Mouse (Mus musculus) hindbrain, embryonic 11.5 days (tissue): ENCODE results near the gene Mcoln2. TPM values are rescaled to one million over a fixed set of nuclear protein-coding genes. Genes with fewer than 3 reads are reported as not detected.

ENCODE experiments used
- ATAC-seq: fragments of 200-750 bp; cut with Nextera tagmentation; 2 replicates; pipeline ENCODE4 v1.8.0; 2017; ENCODE audit warnings: mild to moderate bottlenecking, moderate TSS enrichment, moderate library complexity; ENCODE audit not compliant: low FRiP score
- DNase-seq: peaks from one replicate; pipeline ENCODE4 v3.0.0-alpha.2; 2015; ENCODE audit warnings: low spot score
- H3K27ac ChIP-seq: fragments of 300-500 bp; sonication (generic); 2 replicates; pipeline ENCODE4 v1.5.1; 2014; ENCODE audit warnings: mild to moderate bottlenecking, low read depth, low read length
- H3K27me3 ChIP-seq: fragments of 300-500 bp; sonication (generic); 2 replicates; pipeline ENCODE4 v1.6.1; 2014; ENCODE audit warnings: mild to moderate bottlenecking, low read length, moderate library complexity, mixed read lengths; ENCODE audit not compliant: control insufficient read depth, insufficient read depth
- H3K36me3 ChIP-seq: fragments of 300-500 bp; sonication (generic); 2 replicates; pipeline ENCODE4 v1.6.1; 2014; ENCODE audit warnings: mild to moderate bottlenecking, low read length, moderate library complexity, mixed read lengths; ENCODE audit not compliant: control insufficient read depth, insufficient read depth
- H3K4me1 ChIP-seq: fragments of 300-500 bp; sonication (generic); replicated peaks from 2 replicates; pipeline ENCODE4 v1.6.1; 2014; ENCODE audit warnings: low read length, mixed read lengths; ENCODE audit not compliant: control insufficient read depth, insufficient read depth
- H3K4me2 ChIP-seq: fragments of 300-500 bp; sonication (generic); replicated peaks from 2 replicates; pipeline ENCODE4 v1.6.1; 2014; ENCODE audit warnings: mild to moderate bottlenecking, low read depth, low read length
- H3K4me3 ChIP-seq: fragments of 300-500 bp; sonication (generic); 2 replicates; pipeline ENCODE4 v1.5.1; 2014; ENCODE audit warnings: low read depth, low read length
- H3K9ac ChIP-seq: fragments of 300-500 bp; sonication (generic); 2 replicates; pipeline ENCODE4 v1.6.1; 2014; ENCODE audit warnings: low read depth, low read length
- H3K9me3 ChIP-seq: fragments of 300-500 bp; sonication (generic); 2 replicates; pipeline ENCODE4 v1.6.1; 2016; ENCODE audit warnings: low read length; ENCODE audit not compliant: control insufficient read depth
- WGBS: fragments of 180-500 bp; shearing (Covaris S2); extraction: QIAGEN DNeasy Blood & Tissue Kit; methylation state at CpG from one replicate; pipeline ENCODE4 v1.1.7; 2014; 5-methylcytosine and 5-hydroxymethylcytosine counted together
- polyA plus RNA-seq: library from polyadenylated mRNA; unstranded; fragments of >200 nt; fragmentation: Nextera tagmentation; extraction: Ambion mirVana; gene quantifications from 2 replicates; pipeline ENCODE4 v1.2.1, GENCODE M21; 2014

Gene Mcoln2
- polyA plus RNA-seq = 0.28 and 0.57 TPM in 2 replicates

DNA sequence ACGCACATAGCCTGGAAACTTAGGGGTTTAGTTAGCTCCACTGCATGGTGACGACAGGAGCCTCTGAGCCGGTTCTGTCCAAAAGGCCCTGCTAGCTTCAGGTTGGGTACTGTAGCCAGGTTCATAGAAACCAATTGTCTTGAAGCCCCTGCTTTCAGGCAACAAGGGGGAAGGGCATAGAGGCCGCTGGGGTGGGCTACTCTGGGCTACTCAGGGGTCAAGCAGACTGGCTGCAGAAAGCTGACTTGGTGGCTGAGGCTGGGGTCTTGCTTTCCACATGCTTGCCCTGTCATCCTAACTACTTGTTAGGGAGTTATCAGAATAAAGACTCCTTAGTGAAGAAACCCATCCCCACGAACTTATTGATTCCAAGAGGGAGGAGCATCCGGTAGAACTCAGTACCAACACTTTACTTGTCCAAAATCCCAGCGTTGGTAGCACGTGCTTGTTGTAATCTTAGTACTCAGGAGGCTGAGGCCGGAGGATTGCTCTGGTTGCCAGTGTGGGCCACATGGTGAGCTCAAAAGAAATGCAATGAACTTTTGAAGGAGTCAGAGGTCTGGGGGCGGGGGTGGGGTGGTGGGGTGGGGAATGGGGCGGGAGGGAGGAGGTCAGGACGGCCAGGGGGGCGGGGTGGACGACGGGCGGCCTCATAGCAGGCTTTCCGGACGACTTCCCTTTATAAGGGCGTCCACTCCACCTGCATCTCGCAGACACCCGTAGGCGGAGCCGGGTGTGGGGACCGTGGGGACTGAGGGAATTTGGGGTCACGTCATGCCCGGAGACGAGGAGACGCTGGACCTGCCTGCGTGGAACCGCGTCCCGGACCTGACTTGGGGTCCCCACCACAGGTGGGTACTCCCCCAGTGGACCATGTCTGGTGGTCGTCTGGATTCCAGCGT is at the start of gene Mcoln2:
Mcoln2 (plus strand) TSS at position 678 of the 902 bp plus-strand sequence.
- Histone ChIP-seq H3K27me3 (peaks cover 15% of the 10 kb centered on the region), H3K4me3 (peak within 1 kb of the TSS; percentile 27), H3K4me1 (no peaks in the 10 kb centered on the region), H3K4me2 (peak within 1 kb of the TSS; percentile 79), H3K9me3 (no peaks in the 10 kb centered on the region), H3K36me3 (no peaks in the 10 kb centered on the region), H3K9ac (peak within 1 kb of the TSS; percentile 9; the same call in 1 of the 2 replicates), H3K27ac (no peak within 1 kb of the TSS)
- DNase-seq (peak; percentile 14), ATAC-seq (peak; percentile 52; the same call in 1 of the 2 replicates)
- WGBS = 11% methylated on average over 32 of the region's 34 CpGs

DNA sequence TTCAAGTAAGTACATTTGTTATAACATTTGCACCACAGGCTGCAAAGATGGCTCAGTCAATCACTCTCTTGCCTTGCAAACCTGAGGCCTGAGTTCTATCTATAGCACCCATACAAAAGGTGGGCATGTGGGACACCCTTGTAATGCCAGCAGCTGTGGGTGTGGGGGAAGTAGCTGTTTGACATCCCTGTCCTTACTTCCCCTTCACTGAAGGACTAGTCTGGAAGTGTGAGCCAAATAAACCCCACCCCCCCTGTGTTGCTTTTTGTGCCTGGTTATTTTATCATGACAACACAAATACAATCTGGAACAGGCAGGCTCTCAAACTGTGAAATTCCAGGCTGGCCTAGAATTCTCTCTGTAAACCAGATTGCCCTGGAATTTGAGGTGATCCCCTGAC is 49.7 kb upstream of the Mcoln2 start:
- Histone ChIP-seq H3K27ac (no peak overlapping the region), H3K9ac (no peak overlapping the region)
- ATAC-seq = no peak

DNA sequence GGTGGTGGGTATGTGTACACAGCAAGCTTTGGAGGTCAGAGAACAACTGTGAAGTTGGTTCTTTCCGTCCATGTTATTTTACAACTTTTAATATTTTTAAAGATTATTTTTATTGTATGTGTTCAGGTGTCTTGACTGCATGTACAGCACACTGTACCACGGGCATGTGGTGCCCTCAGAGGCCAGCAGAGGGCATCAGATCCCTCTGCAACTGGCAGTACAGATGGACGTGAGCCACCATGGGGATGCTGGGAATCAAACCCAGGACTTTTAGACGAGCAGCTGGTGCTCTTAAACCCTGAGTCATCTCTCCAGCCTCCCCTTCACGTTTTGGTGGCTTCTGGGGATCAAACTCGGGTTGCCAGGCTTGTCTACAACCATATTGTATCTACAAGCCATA is 47.6 kb upstream of the Mcoln2 start:
- H3K36me3 ChIP-seq = no peaks in the 10 kb centered on the region
- no peak overlapping the region for H3K27ac ChIP-seq
- H3K4me3 ChIP-seq = no peak overlapping the region
- no peaks in the 10 kb centered on the region for H3K9me3 ChIP-seq
- no peak overlapping the region for H3K9ac ChIP-seq
- H3K4me1 ChIP-seq = no peaks in the 10 kb centered on the region
- no peaks in the 10 kb centered on the region for H3K27me3 ChIP-seq
- 53% methylated on average over 6 of the region's 6 CpGs for WGBS
- DNase-seq (no peak), ATAC-seq (no peak)
- H3K4me2 ChIP-seq = no peak overlapping the region

More for the DNA sequence above, 49.7 kb upstream of the Mcoln2 start:
- no peaks in the 10 kb centered on the region for H3K27me3 ChIP-seq
- no peaks in the 10 kb centered on the region for H3K4me1 ChIP-seq
- no peaks in the 10 kb centered on the region for H3K9me3 ChIP-seq
- no peak overlapping the region for H3K4me3 ChIP-seq
- H3K4me2 ChIP-seq = no peak overlapping the region
- no peaks in the 10 kb centered on the region for H3K36me3 ChIP-seq
- no peak for DNase-seq

DNA sequence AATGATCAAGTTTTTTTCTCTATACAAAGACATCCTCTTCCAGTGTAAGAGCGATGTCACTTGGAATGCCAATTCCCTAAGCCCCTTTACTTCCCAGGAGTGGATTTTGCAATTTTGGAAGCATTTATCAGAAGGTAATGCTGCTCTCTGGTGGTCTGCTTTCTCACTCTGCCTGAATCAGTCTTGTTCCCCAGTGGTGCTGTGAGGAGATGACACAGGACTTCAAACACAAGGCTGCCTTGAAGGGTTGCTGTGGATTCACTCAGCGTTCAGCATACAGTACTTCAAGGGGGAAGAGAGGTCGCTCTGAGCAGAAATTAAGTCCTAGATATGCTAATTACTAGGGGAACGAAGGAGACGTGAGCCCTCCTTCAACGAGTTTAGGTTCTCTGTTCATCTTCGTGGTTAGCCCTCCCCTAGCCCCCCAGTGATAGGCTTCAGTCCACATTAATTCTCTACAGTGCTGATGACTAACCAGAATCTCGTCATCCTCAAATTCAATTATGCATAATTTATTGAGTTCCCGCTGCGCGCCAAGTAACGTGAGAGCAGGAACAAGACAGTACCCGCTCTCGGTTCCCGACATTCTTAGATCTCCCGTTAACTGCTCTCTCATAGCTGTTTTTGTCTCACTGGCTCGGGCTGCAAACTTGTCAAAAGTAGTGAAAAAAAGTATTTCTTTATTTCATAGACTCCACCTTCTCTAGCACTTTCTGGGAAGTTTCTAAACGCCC is 42.4 kb upstream of the Mcoln2 start:
- WGBS = 8% methylated on average over 18 of the region's 18 CpGs
- Histone ChIP-seq H3K9me3 (no peaks in the 10 kb centered on the region), H3K9ac (peak overlapping the region; percentile 31; the same call in 1 of the 2 replicates), H3K4me1 (no peaks in the 10 kb centered on the region), H3K36me3 (no peaks in the 10 kb centered on the region), H3K27me3 (no peaks in the 10 kb centered on the region), H3K4me2 (peak overlapping the region; percentile 85), H3K4me3 (peak overlapping the region; percentile 39), H3K27ac (no peak overlapping the region)
- ATAC-seq (peak; percentile 76), DNase-seq (peak; percentile 63)

DNA sequence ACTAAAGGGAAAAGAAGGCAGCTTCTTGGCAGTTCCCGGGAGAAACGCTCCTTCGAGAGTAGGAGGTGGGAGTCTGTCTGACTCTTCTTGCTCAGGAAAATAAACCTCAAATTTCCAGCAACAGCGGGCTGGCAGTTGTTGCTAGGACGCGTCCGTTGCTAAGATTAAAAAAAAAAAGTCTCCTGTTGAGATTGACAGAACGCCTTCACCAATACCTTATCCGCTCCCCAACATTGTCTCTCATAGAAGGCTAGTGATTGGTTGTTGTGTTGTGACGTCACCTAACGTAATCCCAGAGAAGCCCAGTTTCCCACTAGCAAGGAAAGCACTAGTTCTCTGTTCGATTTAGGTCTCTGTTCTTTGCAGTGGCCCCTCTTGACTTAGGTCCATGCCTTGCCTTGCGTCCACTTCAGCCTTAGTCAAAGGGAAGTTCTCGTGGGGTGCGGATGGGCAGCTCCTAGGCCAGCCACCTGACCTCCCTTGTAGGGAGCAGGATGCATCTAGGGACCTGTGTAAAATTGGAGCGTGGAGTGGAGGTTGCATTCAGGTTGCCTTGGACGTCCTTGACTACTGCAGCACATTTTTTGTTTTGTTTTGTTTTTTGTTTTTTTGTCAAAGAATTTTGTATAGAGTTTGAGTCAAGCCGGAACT is 41.6 kb upstream of the Mcoln2 start, which contains the start of gene Wdr63:
Wdr63 (minus strand) TSS at position 210 of the 651 bp plus-strand sequence.
- no peak within 1 kb of the TSS for H3K27ac ChIP-seq
- H3K36me3 ChIP-seq = no peaks in the 10 kb centered on the region
- ATAC-seq (peak; percentile 98), DNase-seq (peak; percentile 82)
- peak within 1 kb of the TSS; percentile 85 for H3K4me2 ChIP-seq
- 13% methylated on average over 18 of the region's 18 CpGs for WGBS
- H3K9me3 ChIP-seq = no peaks in the 10 kb centered on the region
- H3K4me3 ChIP-seq = peak within 1 kb of the TSS; percentile 39
- H3K9ac ChIP-seq = peak within 1 kb of the TSS; percentile 31; the same call in 1 of the 2 replicates
- H3K4me1 ChIP-seq = no peaks in the 10 kb centered on the region
- no peaks in the 10 kb centered on the region for H3K27me3 ChIP-seq

DNA sequence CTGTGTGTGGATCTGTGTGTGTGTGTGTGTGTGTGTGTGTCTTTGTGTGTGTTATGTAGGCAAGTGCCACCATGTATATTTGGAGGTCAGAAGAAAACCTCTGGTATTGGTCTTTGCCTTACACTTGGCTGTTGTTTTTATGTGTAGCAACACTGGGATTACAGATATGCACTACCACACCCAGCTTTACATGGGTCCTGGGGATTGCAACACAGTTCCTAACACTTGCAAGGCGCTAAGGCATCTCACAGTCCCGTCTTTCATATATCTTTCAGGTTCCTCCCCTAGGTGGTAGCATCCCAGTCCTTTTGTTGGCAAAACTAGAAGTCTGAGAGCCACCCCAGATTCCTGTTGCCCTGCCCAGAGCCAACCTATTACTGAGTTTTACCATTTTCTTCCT is 40.7 kb upstream of the Mcoln2 start:
- Histone ChIP-seq H3K27ac (no peak overlapping the region), H3K9ac (no peak overlapping the region), H3K4me3 (no peak overlapping the region), H3K36me3 (no peaks in the 10 kb centered on the region), H3K4me2 (no peak overlapping the region), H3K27me3 (no peaks in the 10 kb centered on the region), H3K9me3 (no peaks in the 10 kb centered on the region), H3K4me1 (no peaks in the 10 kb centered on the region)
- WGBS = 76% methylated on average over 2 of the region's 2 CpGs
- DNase-seq (no peak), ATAC-seq (no peak)

DNA sequence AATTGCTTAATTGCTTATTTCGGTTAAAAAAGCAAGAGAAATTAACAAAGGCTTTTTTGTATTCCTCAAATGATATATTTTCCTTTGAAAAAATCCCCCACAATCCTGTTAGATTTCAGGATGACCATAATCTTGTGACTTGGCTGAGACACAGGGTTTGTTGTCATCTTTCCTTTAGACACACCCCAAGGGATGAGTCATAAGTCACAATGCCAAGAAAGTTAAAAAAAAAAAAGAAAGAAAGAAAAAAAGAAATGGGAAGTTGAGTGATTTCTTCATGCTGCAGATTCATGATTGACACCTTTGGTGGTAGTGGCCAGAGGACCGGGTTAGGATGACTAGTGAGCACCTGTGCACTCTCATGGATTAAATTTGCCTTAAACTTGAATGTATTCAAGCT is 39.3 kb upstream of the Mcoln2 start:
- no peaks in the 10 kb centered on the region for H3K4me1 ChIP-seq
- WGBS = 79% methylated on average over 2 of the region's 2 CpGs
- no peak for DNase-seq
- H3K36me3 ChIP-seq = no peaks in the 10 kb centered on the region
- H3K27ac ChIP-seq = no peak overlapping the region
- no peaks in the 10 kb centered on the region for H3K9me3 ChIP-seq
- no peak overlapping the region for H3K4me3 ChIP-seq
- H3K27me3 ChIP-seq = no peaks in the 10 kb centered on the region
- no peak overlapping the region for H3K4me2 ChIP-seq
- H3K9ac ChIP-seq = no peak overlapping the region
- no peak for ATAC-seq

DNA sequence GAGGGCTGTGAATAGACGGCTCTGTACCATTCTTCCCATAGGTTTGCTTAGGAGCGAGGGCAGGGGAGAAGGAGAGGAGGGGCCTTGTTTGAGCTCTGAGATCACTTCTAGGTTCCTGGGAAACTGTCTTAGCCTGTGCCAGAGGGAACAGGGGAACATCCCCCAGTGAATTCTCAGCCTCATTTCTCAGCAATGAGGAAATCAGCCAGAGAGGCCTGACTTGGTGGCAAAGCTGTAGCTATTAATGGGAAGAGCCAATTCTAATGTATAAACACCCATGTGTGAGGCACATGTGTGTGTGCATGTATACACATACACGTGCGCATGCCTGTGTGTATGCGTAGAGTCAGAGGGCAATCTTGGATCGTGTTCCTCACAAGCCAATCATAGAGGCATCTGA is 38.7 kb upstream of the Mcoln2 start:
- H3K9me3 ChIP-seq = no peaks in the 10 kb centered on the region
- no peaks in the 10 kb centered on the region for H3K27me3 ChIP-seq
- no peaks in the 10 kb centered on the region for H3K36me3 ChIP-seq
- H3K4me2 ChIP-seq = no peak overlapping the region
- no peak for DNase-seq
- no peak overlapping the region for H3K27ac ChIP-seq
- no peaks in the 10 kb centered on the region for H3K4me1 ChIP-seq
- WGBS = 80% methylated on average over 6 of the region's 6 CpGs
- H3K4me3 ChIP-seq = no peak overlapping the region
- H3K9ac ChIP-seq = no peak overlapping the region
- ATAC-seq = no peak
